8 mouse cellular contexts compared by ENCODE assay signal in the genomic region with DNA sequence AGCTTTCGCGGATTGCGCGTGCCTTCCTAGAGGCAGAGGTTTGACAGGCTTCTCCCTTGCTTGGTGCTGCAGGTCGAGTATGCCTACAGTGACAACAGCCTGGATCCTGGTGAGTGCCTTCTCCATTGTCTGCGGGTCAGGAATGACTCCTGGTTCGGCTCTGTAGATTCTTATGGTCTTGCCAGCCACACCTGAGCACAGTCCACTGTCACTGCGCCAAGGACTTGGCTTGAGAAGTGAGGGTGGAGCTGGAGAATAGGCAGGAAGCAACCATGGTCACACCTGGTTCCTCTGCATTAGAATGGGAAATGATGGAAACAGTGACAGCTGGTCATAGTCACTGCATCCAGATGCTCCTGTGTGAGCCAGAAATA. TPM values are rescaled to one million over a fixed set of nuclear protein-coding genes. Genes with fewer than 3 reads are reported as not detected.
DNase-seq lines count a peak whose midpoint lies in the region; ATAC-seq and TF ChIP-seq lines count a peak whose summit lies in the region.

No protein-coding gene starts in this region.

- H3K27me3 ChIP-seq in forebrain, embryonic 11.5 days (ENCODE audit: control insufficient read depth, insufficient read depth, low read length): no peaks in the 10 kb centered on the region
- H3K27me3 ChIP-seq in neural tube, embryonic 13.5 days: no peaks in the 10 kb centered on the region

- peaks cover 12% of the 10 kb centered on the region for H3K4me1 ChIP-seq in lung, adult 2 months (ENCODE audit: control insufficient read depth, insufficient read depth, low read length)
- peaks cover 21% of the 10 kb centered on the region for H3K4me1 ChIP-seq in forebrain, embryonic 11.5 days (replicated peaks; ENCODE audit: control insufficient read depth, insufficient read depth, low read length)
- peaks cover 43% of the 10 kb centered on the region for H3K4me1 ChIP-seq in neural tube, embryonic 13.5 days (replicated peaks)

- no peak for TF ChIP-seq POLR2A in lung, adult 2 months (IDR thresholded peaks at IDR 0.05; ENCODE audit: borderline replicate concordance, extremely low read depth, low read depth, low read length)

- no peak for DNase-seq in lung, adult 2 months
- no peak for DNase-seq in lung, postnatal 25 days (ENCODE audit: low spot score)
- no peak for DNase-seq in forebrain, embryonic 11.5 days (ENCODE audit: low spot score)
- peak; percentile 50 to 78 for DNase-seq in kidney, postnatal 25 days
- DNase-seq in left cerebral cortex, postnatal 36 days (ENCODE audit: low spot score in 2 of 2): no peak
- no peak for DNase-seq in right cerebral cortex, postnatal 36 days (ENCODE audit: low spot score in 2 of 2)
- no peak for DNase-seq in retina, embryonic 14.5 days (ENCODE audit: low spot score)

- H3K4me2 ChIP-seq in forebrain, embryonic 11.5 days (ENCODE audit: low read depth, low read length, severe bottlenecking): peak overlapping the region; percentile 93
- H3K4me2 ChIP-seq in neural tube, embryonic 13.5 days: peak overlapping the region; percentile 96

- H3K4me3 ChIP-seq in lung, adult 2 months (replicated peaks; ENCODE audit: extremely low read depth, low read depth, low read length): peak overlapping the region; percentile 85
- H3K4me3 ChIP-seq in forebrain, embryonic 11.5 days (ENCODE audit: low read depth, low read length): peak overlapping the region; percentile 83
- H3K4me3 ChIP-seq in neural tube, embryonic 13.5 days: peak overlapping the region; percentile 56

- intact Hi-C loops in left cerebral cortex, postnatal 36 days (cut with DNase I): no loop called here

- 6% methylated on average over 8 of the region's 8 CpGs for WGBS in lung, adult 2 months
- WGBS in forebrain, embryonic 11.5 days: 8% methylated on average over 8 of the region's 8 CpGs
- 11% methylated on average over 8 of the region's 8 CpGs for WGBS in neural tube, embryonic 13.5 days

- no peak for TF ChIP-seq CTCF in lung, adult 2 months (IDR thresholded peaks at IDR 0.05; ENCODE audit: insufficient read depth, low read length)

- no peak overlapping the region; the same call in 1 of the 2 replicates for H3K27ac ChIP-seq in forebrain, embryonic 11.5 days (ENCODE audit: low read depth, low read length)
- peak overlapping the region; percentile 87 for H3K27ac ChIP-seq in neural tube, embryonic 13.5 days (replicated peaks)

- H3K9me3 ChIP-seq in forebrain, embryonic 11.5 days (ENCODE audit: control insufficient read depth, low read length): no peaks in the 10 kb centered on the region
- H3K9me3 ChIP-seq in neural tube, embryonic 13.5 days: no peaks in the 10 kb centered on the region

- H3K9ac ChIP-seq in forebrain, embryonic 11.5 days (ENCODE audit: low read length): peak overlapping the region; percentile 74
- peak overlapping the region; percentile 85 for H3K9ac ChIP-seq in neural tube, embryonic 13.5 days

- H3K36me3 ChIP-seq in forebrain, embryonic 11.5 days (ENCODE audit: control insufficient read depth, insufficient read depth, low read length): peaks cover 14% of the 10 kb centered on the region
- H3K36me3 ChIP-seq in neural tube, embryonic 13.5 days: peaks cover 49% of the 10 kb centered on the region

- no peak for ATAC-seq in forebrain, embryonic 11.5 days (replicated peaks; ENCODE audit: low FRiP score)
- ATAC-seq in neural tube, embryonic 13.5 days (ENCODE audit: low read depth): no peak; the same call in 1 of the 2 replicates

RNA-seq across cellular contexts. Expression of a gene that starts 0.6 kb away (rescaled TPM):
- polyA plus RNA-seq in lung, adult 2 months (2012; rRNA removed): 25.5 and 47.0 TPM in 2 replicates
- 41.8 and 44.3 TPM in 2 replicates for polyA plus RNA-seq in forebrain, embryonic 11.5 days (2014; fragmentation: Nextera tagmentation; extraction: Ambion mirVana)
- polyA plus RNA-seq in neural tube, embryonic 13.5 days (2015; fragmentation: Nextera tagmentation; extraction: Ambion mirVana): 87.3 and 96.9 TPM in 2 replicates
- total RNA-seq in left cerebral cortex, postnatal 36 days (2021): 10 to 100 TPM; 38.9 to 41.8 TPM

RNA-seq across cellular contexts. Expression of a gene that starts 5.3 kb away (rescaled TPM):
- polyA plus RNA-seq in lung, adult 2 months (2012; rRNA removed): 40.2 and 43.9 TPM in 2 replicates
- 50.4 and 51.5 TPM in 2 replicates for polyA plus RNA-seq in forebrain, embryonic 11.5 days (2014; fragmentation: Nextera tagmentation; extraction: Ambion mirVana)
- 39.9 and 45.5 TPM in 2 replicates for polyA plus RNA-seq in neural tube, embryonic 13.5 days (2015; fragmentation: Nextera tagmentation; extraction: Ambion mirVana)
- total RNA-seq in left cerebral cortex, postnatal 36 days (2021): 10 to 100 TPM; 22.7 to 26.3 TPM

RNA-seq across cellular contexts. Expression of a gene that starts 7.6 kb away (rescaled TPM):
- 1.5 and 2.1 TPM in 2 replicates for polyA plus RNA-seq in lung, adult 2 months (2012; rRNA removed)
- 74.1 and 79.7 TPM in 2 replicates for polyA plus RNA-seq in forebrain, embryonic 11.5 days (2014; fragmentation: Nextera tagmentation; extraction: Ambion mirVana)
- polyA plus RNA-seq in neural tube, embryonic 13.5 days (2015; fragmentation: Nextera tagmentation; extraction: Ambion mirVana): 20.5 and 23.7 TPM in 2 replicates
- 1 to 10 TPM; 2.1 to 3.1 TPM for total RNA-seq in left cerebral cortex, postnatal 36 days (2021)

RNA-seq across cellular contexts. Expression of a gene that starts 9.5 kb away (rescaled TPM):
- polyA plus RNA-seq in lung, adult 2 months (2012; rRNA removed): 0.17 and 0.29 TPM in 2 replicates
- polyA plus RNA-seq in forebrain, embryonic 11.5 days (2014; fragmentation: Nextera tagmentation; extraction: Ambion mirVana): 0.19 TPM in 1 of 2 replicates, not detected in the other
- 0.37 and 0.47 TPM in 2 replicates for polyA plus RNA-seq in neural tube, embryonic 13.5 days (2015; fragmentation: Nextera tagmentation; extraction: Ambion mirVana)
- under 1 TPM; 0.70 to 0.79 TPM for total RNA-seq in left cerebral cortex, postnatal 36 days (2021)

RNA-seq across cellular contexts. Expression of a gene that starts 17.9 kb away (rescaled TPM):
- 32.2 and 33.5 TPM in 2 replicates for polyA plus RNA-seq in lung, adult 2 months (2012; rRNA removed)
- 6.9 and 7.8 TPM in 2 replicates for polyA plus RNA-seq in forebrain, embryonic 11.5 days (2014; fragmentation: Nextera tagmentation; extraction: Ambion mirVana)
- polyA plus RNA-seq in neural tube, embryonic 13.5 days (2015; fragmentation: Nextera tagmentation; extraction: Ambion mirVana): 9.0 and 9.4 TPM in 2 replicates
- 1 to 10 TPM; 8.8 to 9.1 TPM for total RNA-seq in left cerebral cortex, postnatal 36 days (2021)

Comparison
In these comparisons a context has a peak if more than half of its experiments do, and no peak if none do; other contexts are left out.
1. DNase-seq: peak in kidney, postnatal 25 days (2 of 2); none in lung, adult 2 months (single experiment), lung, postnatal 25 days (single experiment), forebrain, embryonic 11.5 days (single experiment), left cerebral cortex, postnatal 36 days (0 of 2), right cerebral cortex, postnatal 36 days (0 of 2) and retina, embryonic 14.5 days (single experiment).
2. Peak in every context shown above with its lines, with median percentiles within 50 percentile points of each other: H3K4me3 ChIP-seq.